Mouse (Mus musculus): Measurements from ENCODE around the gene Pdss2. TPM values are rescaled to one million over a fixed set of nuclear protein-coding genes. Genes with fewer than 3 reads are reported as not detected.

The Pdss2 gene
- total RNA-seq, 1 experiment: 16.6 TPM

DNA sequence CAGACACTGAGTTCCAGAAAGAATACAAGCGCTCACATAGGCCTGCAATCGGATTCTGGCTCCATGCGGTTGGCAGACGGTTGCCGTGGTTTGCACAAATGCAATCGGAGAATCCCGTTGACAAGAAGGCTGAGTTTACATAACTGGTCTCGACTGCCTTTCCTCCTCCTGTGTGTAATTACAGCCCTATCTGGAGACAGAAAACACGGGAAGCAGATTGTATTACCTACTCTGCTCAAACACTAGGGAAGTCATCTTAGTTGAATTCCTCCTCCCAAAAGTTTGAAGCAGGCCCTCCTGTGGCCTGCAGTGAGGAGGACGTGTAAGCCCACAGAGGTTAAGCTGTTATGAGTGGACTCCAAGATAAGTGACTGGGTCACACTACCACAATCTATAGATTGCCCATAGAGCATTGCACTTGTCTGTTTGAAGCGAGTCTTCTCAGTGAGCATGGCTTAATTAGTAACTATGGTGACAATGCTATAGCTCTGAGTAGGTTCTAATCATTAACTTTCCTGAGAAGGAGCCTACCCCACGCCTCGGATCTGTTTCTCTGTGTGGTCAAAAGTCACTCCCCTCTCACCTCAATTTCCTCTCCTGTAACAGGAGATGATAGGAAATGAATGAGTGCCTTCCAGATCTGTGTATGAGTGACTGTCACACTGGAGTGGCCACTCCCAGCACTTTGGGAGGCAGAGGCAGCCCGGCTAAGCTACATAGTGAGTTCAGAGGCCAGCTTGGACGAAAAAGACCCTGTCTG, 219.9 kb downstream of the Pdss2 start:
- Histone ChIP-seq H3K9ac (ENCODE audit: insufficient read depth, low read depth, low read length, poor library complexity, severe bottlenecking) (no peak overlapping the region), H3K36me3 (ENCODE audit: control insufficient read depth, insufficient read depth, low read length, poor library complexity, severe bottlenecking) (no peaks in the 10 kb centered on the region), H3K4me1 (ENCODE audit: control insufficient read depth in 2 of 2, insufficient read depth in 2 of 2, low read length in 2 of 2, poor library complexity in 1 of 2) (peaks cover under 1 to 16% of the 10 kb centered on the region in 2 experiments; a peak in 3 of 4 replicates), H3K4me3 (ENCODE audit: insufficient read depth in 1 of 2, low read depth in 1 of 2, low read length in 2 of 2, poor library complexity in 1 of 2, severe bottlenecking in 1 of 2) (no peak overlapping the region), H3K27ac (ENCODE audit: insufficient read depth, low read depth, low read length, poor library complexity, severe bottlenecking) (no peak overlapping the region), H3K9me3 (ENCODE audit: control insufficient read depth, insufficient read depth, low read depth, low read length) (no peaks in the 10 kb centered on the region)
- TF ChIP-seq ZC3H11A (IDR thresholded peaks at IDR 0.05; ENCODE audit: borderline replicate concordance, low read depth, low read length): no peak
- in situ Hi-C loops (cut with MboI; ENCODE audit: low sequenced_read_pairs in 2 of 2, unreplicated experiment in 2 of 2): no loop called here
- no peak for DNase-seq (ENCODE audit: low read depth, low spot score)

- no peaks in the 10 kb centered on the region for H3K36me3 ChIP-seq (ENCODE audit: control insufficient read depth, insufficient read depth, low read length, poor library complexity, severe bottlenecking)
- no peak for TF ChIP-seq MAFK (IDR thresholded peaks at IDR 0.05; ENCODE audit: insufficient read depth, low read depth, low read length)
- TF ChIP-seq CHD2 (IDR thresholded peaks at IDR 0.05; ENCODE audit: low read depth, low read length): no peak
- TF ChIP-seq HCFC1 (IDR thresholded peaks at IDR 0.05; ENCODE audit: borderline replicate concordance, insufficient read depth, low read length): no peak
- TF ChIP-seq ZNF384 (IDR thresholded peaks at IDR 0.05; ENCODE audit: low read depth, low read length): no peak
- no peak for TF ChIP-seq ZC3H11A (IDR thresholded peaks at IDR 0.05; ENCODE audit: borderline replicate concordance, low read depth, low read length)
- DNase-seq (ENCODE audit: low read depth, low spot score): no peak
- no peak overlapping the region for H3K27ac ChIP-seq (ENCODE audit: insufficient read depth, low read depth, low read length, poor library complexity, severe bottlenecking)
- H3K4me1 ChIP-seq (ENCODE audit: control insufficient read depth in 2 of 2, insufficient read depth in 2 of 2, low read length in 2 of 2, poor library complexity in 1 of 2): no peaks in the 10 kb centered on the region; a peak in 1 of 4 replicates
- no peaks in the 10 kb centered on the region for H3K9me3 ChIP-seq (ENCODE audit: control insufficient read depth, insufficient read depth, low read depth, low read length)
- in situ Hi-C loops (cut with MboI; ENCODE audit: low sequenced_read_pairs in 2 of 2, unreplicated experiment in 2 of 2): no loop called here
- H3K4me3 ChIP-seq (ENCODE audit: insufficient read depth in 1 of 2, low read depth in 1 of 2, low read length in 2 of 2, poor library complexity in 1 of 2, severe bottlenecking in 1 of 2): no peak overlapping the region
- H3K9ac ChIP-seq (ENCODE audit: insufficient read depth, low read depth, low read length, poor library complexity, severe bottlenecking): no peak overlapping the region
Observed at GRCm38 (mm10) chr10:43448656-43449055, 227.4 kb downstream of the Pdss2 start.

DNA sequence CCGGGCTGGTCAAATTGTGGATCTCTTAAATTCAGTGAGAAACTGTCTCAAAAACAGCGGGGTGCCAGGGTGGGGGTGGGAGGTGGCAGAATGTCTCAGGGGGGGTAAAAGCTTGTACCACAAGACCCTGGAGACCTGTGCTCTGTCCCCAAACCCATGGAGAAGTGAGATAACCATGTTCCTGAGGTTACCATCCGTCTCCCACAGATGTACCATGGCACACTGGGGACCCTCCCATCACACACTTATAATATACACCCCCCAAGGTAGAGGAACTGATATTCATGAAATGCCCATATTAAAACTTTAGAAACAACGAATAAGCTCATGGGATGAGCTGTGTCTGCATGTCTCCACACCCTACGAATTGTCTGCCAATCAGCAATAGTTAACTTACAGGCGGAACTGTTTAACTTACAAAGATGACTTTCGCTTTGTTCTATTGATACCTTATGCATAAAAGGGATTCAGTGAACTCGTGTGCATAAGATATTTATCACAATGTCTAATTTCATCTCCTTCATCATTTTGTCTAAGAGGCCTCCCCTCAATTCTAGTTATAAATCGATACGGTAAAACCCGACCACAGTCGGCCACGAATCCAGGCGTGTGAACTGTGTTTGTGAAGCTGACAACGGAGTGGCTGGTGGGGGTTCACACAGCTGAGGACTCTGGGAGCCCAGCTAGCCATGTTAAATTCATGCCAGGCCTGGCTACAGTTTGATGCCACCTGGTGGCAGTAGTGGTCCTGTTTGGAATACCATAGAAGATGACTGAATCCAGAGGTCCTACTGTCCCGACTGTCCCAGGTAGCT, 230.8 kb downstream of the Pdss2 start:
- Histone ChIP-seq H3K36me3 (ENCODE audit: control insufficient read depth, insufficient read depth, low read length, poor library complexity, severe bottlenecking) (no peaks in the 10 kb centered on the region), H3K9ac (ENCODE audit: insufficient read depth, low read depth, low read length, poor library complexity, severe bottlenecking) (no peak overlapping the region), H3K27ac (ENCODE audit: insufficient read depth, low read depth, low read length, poor library complexity, severe bottlenecking) (no peak overlapping the region), H3K4me1 (ENCODE audit: control insufficient read depth in 2 of 2, insufficient read depth in 2 of 2, low read length in 2 of 2, poor library complexity in 1 of 2) (no peaks in the 10 kb centered on the region; a peak in 1 of 4 replicates), H3K4me3 (ENCODE audit: insufficient read depth in 1 of 2, low read depth in 1 of 2, low read length in 2 of 2, poor library complexity in 1 of 2, severe bottlenecking in 1 of 2) (no peak overlapping the region), H3K9me3 (ENCODE audit: control insufficient read depth, insufficient read depth, low read depth, low read length) (no peaks in the 10 kb centered on the region)
- TF ChIP-seq CHD2 (IDR thresholded peaks at IDR 0.05; ENCODE audit: low read depth, low read length) (no peak), MAFK (IDR thresholded peaks at IDR 0.05; ENCODE audit: insufficient read depth, low read depth, low read length) (no peak)
- peak; percentile 51 for DNase-seq (ENCODE audit: low read depth, low spot score)
- in situ Hi-C loops (cut with MboI; ENCODE audit: low sequenced_read_pairs in 2 of 2, unreplicated experiment in 2 of 2): no loop called here

DNA sequence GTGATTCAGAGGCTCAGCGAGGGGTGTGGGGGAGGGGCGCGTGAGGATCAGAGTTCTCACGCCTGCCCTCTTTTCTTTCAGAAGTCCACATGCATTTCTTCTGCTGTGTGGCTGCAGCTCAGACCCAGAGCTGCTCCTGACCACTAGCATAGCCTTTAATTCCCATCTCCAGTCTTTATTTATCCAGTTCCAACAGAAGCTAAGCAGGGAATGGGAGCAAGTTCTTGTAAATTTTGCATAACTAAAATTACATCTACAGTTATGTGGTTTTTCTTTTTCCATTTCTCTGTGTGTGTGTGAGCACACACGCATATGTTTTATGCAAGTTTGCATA, 231.3 kb downstream of the Pdss2 start:
- no peaks in the 10 kb centered on the region; a peak in 1 of 4 replicates for H3K4me1 ChIP-seq (ENCODE audit: control insufficient read depth in 2 of 2, insufficient read depth in 2 of 2, low read length in 2 of 2, poor library complexity in 1 of 2)
- no peaks in the 10 kb centered on the region for H3K9me3 ChIP-seq (ENCODE audit: control insufficient read depth, insufficient read depth, low read depth, low read length)
- TF ChIP-seq CHD2 (IDR thresholded peaks at IDR 0.05; ENCODE audit: low read depth, low read length): no peak
- TF ChIP-seq HCFC1 (IDR thresholded peaks at IDR 0.05; ENCODE audit: borderline replicate concordance, insufficient read depth, low read length): no peak
- no peak for TF ChIP-seq ZC3H11A (IDR thresholded peaks at IDR 0.05; ENCODE audit: borderline replicate concordance, low read depth, low read length)
- no peak for TF ChIP-seq MAFK (IDR thresholded peaks at IDR 0.05; ENCODE audit: insufficient read depth, low read depth, low read length)
- TF ChIP-seq ZNF384 (IDR thresholded peaks at IDR 0.05; ENCODE audit: low read depth, low read length): no peak
- no peak overlapping the region for H3K9ac ChIP-seq (ENCODE audit: insufficient read depth, low read depth, low read length, poor library complexity, severe bottlenecking)
- no peaks in the 10 kb centered on the region for H3K36me3 ChIP-seq (ENCODE audit: control insufficient read depth, insufficient read depth, low read length, poor library complexity, severe bottlenecking)
- in situ Hi-C loops (cut with MboI; ENCODE audit: low sequenced_read_pairs in 2 of 2, unreplicated experiment in 2 of 2): no loop called here
- H3K27ac ChIP-seq (ENCODE audit: insufficient read depth, low read depth, low read length, poor library complexity, severe bottlenecking): no peak overlapping the region
- no peak overlapping the region for H3K4me3 ChIP-seq (ENCODE audit: insufficient read depth in 1 of 2, low read depth in 1 of 2, low read length in 2 of 2, poor library complexity in 1 of 2, severe bottlenecking in 1 of 2)
- no peak for DNase-seq (ENCODE audit: low read depth, low spot score)

Data from ES-E14 (cell line).